Mouse (Mus musculus) telencephalon, adult 2 months (tissue): ENCODE results near the gene Nop9.
"Not testable (repeated sequence)": the region's sequence is repeated elsewhere in the genome, so short reads cannot be mapped to it uniquely, and the experiment has no call there.

Experiments used
- DNase-seq: peaks from one replicate; pipeline ENCODE4 v3.0.0-alpha.2; 2011; ENCODE audit warnings: low read depth, low spot score

Nop9 gene

GRCm38 (mm10) chr14:55727889-55728685 lies 17.4 kb upstream of the Nop9 start:
- DNase-seq = no peak

- no peak for DNase-seq
Observed at GRCm38 (mm10) chr14:55730116-55730515, 15.4 kb upstream of the Nop9 start.

- peak; percentile 65 for DNase-seq
Observed at GRCm38 (mm10) chr14:55730531-55731032, 14.9 kb upstream of the Nop9 start.

GRCm38 (mm10) chr14:55733889-55734288 lies 11.6 kb upstream of the Nop9 start:
- DNase-seq = no peak

GRCm38 (mm10) chr14:55734869-55735268 lies 10.6 kb upstream of the Nop9 start:
- DNase-seq = no peak

- no peak for DNase-seq
Observed at GRCm38 (mm10) chr14:55735334-55735733, 10.2 kb upstream of the Nop9 start.

GRCm38 (mm10) chr14:55735758-55736157 lies 9.7 kb upstream of the Nop9 start:
- no peak for DNase-seq

GRCm38 (mm10) chr14:55737086-55737687 lies 8.3 kb upstream of the Nop9 start:
- no peak for DNase-seq

GRCm38 (mm10) chr14:55743711-55744110 lies 1.8 kb upstream of the Nop9 start:
- DNase-seq = peak; percentile 44

GRCm38 (mm10) chr14:55745861-55746237 lies 356 bp downstream of the Nop9 start:
- DNase-seq = no peak

- DNase-seq = no peak
Observed at GRCm38 (mm10) chr14:55747051-55747847, 1.8 kb downstream of the Nop9 start.

- DNase-seq = no peak
Observed at GRCm38 (mm10) chr14:55757566-55757965, 12.1 kb downstream of the Nop9 start.

GRCm38 (mm10) chr14:55758363-55758784 lies 12.9 kb downstream of the Nop9 start, which contains the start of gene Cideb:
TSS of gene Cideb (minus strand) at chr14:55758458.
- no peak for DNase-seq

GRCm38 (mm10) chr14:55760156-55760555 lies 14.7 kb downstream of the Nop9 start:
- DNase-seq = not testable (repeated sequence)

GRCm38 (mm10) chr14:55761163-55761562 lies 15.7 kb downstream of the Nop9 start, which contains the start of gene Ltb4r2:
TSS of gene Ltb4r2 (plus strand) at chr14:55761428.
- no peak for DNase-seq

- DNase-seq = no peak
Observed at GRCm38 (mm10) chr14:55762001-55762821, 16.7 kb downstream of the Nop9 start.

- DNase-seq = no peak
Observed at GRCm38 (mm10) chr14:55763166-55763565, 17.7 kb downstream of the Nop9 start.

- DNase-seq = no peak
Observed at GRCm38 (mm10) chr14:55765696-55766095, 20.2 kb downstream of the Nop9 start, which contains the start of gene Ltb4r1. TSS of gene Ltb4r1 (plus strand) at chr14:55765962.

- DNase-seq = no peak
Observed at GRCm38 (mm10) chr14:55767519-55768414, 22.3 kb downstream of the Nop9 start.

- no peak for DNase-seq
Observed at GRCm38 (mm10) chr14:55768555-55768954, 23.1 kb downstream of the Nop9 start.
